Mouse (Mus musculus) adrenal gland, postnatal 25 days (tissue): ENCODE results near the gene Chpf. TPM values are rescaled to one million over a fixed set of nuclear protein-coding genes. Genes with fewer than 3 reads are reported as not detected.

Experiments
- DNase-seq: peaks from one replicate; pipeline ENCODE4 v3.0.0; 2021; ENCODE audit warnings: mixed read lengths
- total RNA-seq: library from RNA; stranded (reverse); gene quantifications from 2 replicates; pipeline ENCODE4 v1.2.3, GENCODE M21; 2021

Gene Chpf
- total RNA-seq, 1 experiment from 2014 or later: 50.1 TPM

GRCm38 (mm10) chr1:75458789-75459684 lies 20.1 kb downstream of the Chpf start:
- DNase-seq: no peak

DNA sequence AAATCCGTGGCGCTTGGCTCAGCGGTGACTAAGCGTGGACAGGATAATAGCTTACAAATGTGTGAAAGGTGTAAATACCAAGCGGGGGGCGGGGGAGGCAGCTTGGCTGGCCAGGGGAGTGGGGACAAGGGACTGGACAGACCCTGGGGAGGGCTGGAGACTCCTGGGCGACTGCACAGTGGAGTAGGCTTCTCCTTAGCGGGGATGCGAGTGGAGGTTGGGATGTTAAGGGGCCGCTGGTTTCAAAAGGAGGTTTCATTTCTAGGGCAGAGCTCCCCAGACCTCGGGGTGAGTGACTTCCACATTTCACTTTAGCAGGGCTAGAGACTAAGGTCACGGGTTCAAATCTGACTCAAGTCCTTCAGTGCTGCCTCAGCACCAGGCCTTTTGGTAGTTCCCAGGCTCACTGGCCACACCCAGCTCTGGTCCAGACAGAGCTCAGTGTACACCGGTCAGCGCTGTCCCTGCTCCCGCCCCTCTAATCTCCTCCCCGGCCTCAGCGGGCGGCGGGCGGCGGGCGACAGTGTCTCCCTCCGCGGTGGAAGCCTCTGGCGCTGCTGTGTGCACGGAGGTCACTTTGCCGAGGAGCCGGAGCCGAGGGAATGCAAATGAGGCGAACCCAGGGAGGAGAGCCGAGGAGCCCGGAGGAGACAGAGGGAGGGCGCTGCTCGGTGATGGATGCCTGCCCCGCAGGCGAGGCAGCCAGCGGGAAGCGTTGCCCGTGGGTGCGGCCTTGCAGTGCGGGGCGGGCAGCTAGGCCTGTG lies 20.9 kb downstream of the Chpf start:
- peak; percentile 52 for DNase-seq

DNA sequence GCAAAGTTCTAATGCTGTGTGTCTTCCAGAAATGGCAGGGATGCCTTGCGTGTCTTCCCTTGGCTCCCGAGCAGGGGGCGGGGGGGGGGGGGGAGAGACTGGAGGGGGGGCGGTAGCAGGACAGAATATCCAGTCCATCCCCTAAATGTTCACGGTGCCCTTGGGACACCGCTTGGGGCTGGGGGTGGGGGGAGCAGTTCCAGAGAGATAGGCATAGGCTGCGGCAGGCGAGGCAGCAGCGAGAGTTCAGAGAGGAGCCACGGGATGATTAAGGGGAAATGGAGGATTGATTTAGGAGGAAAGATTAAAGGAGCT lies 21.4 kb downstream of the Chpf start:
- DNase-seq: no peak

GRCm38 (mm10) chr1:75456746-75457564 lies 22.2 kb downstream of the Chpf start:
- no peak for DNase-seq

DNA sequence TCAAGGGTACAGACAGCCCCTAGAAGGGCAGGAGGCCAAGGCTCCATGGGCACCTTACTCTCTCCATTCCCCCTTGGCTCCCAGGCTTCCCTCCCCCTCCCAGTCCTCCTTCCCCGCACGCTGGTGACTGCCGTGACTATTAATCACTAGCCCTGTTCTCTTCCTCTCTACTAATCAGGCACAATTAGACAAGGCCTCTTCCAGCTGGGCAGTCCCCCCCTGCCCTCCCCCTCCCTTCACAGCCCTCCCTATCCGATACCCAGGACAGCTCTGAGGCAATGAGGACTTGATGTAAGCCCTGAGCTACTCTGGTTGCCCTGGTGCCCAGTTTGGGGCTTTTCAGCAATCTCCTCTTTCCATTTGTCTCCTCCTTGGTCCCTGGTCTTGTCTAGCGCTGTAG lies 23.2 kb downstream of the Chpf start:
- DNase-seq: no peak

- DNase-seq: no peak
Observed at GRCm38 (mm10) chr1:75455433-75455832, 23.7 kb downstream of the Chpf start.

DNA sequence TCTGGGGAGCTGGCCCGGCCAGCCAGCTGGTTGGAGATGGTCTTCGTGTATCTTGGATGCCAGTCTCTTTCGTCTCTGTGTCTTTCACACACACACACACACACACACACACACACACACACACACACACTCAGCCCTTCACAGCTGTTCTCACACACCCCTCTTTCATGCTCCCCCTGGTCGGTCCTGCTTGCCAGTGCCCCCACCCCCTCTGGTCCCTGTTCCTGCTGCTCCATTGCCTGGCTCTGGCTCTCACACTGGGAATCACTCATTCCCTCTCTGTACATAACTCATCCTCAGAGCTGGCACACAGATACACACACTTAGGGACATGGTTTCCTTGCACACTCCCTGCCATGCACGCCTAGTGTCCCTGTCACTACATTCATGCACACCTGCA lies 27.2 kb downstream of the Chpf start:
- DNase-seq: no peak

DNA sequence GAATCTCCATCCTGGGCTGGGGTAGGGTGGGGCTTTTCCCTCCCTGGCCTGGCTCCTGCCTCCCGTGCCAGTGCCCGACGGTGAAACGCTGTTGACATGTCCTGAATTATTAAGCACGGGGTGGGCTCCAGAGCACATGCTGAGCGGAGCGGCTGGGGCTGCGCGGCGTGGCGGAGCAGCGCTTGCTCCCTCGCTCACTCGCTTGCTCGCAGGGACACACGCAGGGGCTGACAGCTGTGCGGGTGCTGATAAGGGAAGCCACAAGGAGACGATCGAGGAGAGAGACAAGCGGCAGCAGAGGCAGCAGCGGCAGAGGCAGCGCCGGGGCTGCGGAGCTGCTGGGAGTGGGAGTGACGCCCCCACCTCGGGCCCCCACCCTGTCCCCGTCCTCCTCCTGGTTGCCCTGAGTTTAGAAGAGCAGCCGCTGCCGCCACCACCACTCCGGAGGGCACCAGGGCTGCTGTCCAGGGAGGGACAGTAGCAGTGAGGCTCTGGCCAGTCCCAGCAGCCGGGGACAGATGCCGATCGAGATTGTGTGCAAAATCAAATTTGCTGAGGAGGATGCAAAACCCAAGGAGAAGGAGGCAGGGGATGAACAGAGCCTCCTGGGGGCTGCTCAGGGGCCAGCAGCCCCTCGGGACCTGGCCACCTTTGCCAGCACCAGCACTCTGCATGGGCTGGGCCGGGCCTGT lies 28.6 kb downstream of the Chpf start, which contains the start of gene Asic4:
Gene Asic4, plus strand, starts transcription at position 123 of the 692 bp plus-strand sequence.
- DNase-seq: no peak

DNA sequence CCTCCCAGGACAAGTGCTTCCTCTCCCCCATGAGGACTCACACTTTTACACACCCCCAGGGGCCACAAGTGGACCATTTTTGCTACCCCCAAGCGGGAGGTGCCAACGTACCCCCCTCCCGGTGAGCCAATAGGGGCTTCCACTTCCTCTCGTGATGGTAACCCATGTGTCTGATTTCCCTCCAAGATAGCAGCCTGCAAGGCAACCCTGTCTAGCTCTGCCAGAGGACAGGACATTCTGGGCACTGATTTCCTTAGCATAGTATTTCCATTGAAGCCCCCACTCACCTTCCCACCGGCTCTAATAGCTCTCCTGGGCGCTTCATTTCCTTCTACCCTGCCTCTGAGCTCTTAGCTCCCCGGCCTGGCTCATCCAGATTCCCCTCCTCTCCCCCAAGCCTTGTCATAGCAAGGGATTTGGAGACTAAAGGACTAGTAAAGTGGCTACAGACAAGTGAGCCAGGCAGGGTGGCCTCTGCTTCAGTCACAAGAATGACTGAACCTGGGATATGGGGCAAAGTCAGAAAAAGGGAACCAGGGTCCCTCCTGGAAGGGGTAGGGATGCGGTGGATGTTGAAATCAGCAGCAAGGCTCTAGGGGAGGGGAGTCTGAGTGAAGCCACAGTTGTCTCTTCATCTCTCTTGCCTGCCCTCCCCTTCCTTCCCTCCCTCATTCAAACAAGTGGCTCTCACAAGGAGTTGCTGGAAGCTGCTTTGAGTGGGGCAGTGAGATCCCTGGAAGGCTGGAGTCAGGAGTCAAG lies 29.6 kb downstream of the Chpf start:
- DNase-seq: no peak

- DNase-seq: no peak
Observed at GRCm38 (mm10) chr1:75448937-75449336, 30.2 kb downstream of the Chpf start.

GRCm38 (mm10) chr1:75448052-75448431 lies 31.1 kb downstream of the Chpf start:
- DNase-seq: no peak

DNA sequence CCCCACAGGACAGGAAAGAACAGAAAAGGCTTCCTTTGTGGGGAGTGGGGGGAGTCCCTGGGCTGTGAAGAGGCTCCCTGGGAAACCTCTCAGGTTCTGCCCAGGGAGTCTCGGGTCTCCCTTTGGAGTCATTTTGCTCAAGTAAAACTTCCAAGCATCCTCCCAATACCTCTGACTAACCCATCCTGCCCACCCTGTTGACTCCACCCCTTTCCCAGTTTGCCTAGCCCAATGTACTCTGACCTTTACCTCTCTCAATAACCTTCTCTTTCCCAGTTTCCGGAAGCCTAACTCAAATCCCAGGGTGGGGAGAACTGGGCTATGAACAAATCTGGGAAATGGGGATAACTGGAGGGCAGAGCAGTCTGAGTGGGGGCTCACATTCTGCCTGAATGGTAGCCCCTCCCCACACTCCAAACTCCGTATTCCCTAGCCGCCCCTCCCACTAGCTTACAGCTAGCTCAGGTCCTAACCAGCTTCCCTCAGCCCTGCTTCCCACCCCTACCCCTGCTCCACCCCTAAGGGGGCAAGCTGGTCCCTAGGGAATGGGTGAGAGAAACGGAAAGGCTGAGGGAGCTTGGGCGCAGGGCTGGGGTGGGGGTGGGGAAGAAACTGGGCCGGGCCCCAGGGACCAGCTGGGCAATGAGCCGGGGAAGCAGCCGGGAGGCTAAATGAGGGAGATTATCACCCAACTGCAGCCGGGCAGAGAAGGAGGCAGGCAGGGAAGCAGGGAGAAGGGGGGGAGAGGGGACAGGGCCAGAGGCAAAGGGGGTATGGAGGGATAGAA lies 31.6 kb downstream of the Chpf start:
- no peak for DNase-seq

GRCm38 (mm10) chr1:75446656-75447055 lies 32.5 kb downstream of the Chpf start:
- no peak for DNase-seq

- DNase-seq: peak; percentile 75
Observed at GRCm38 (mm10) chr1:75445751-75446611, 33.1 kb downstream of the Chpf start.

GRCm38 (mm10) chr1:75445141-75445701 lies 33.9 kb downstream of the Chpf start:
- DNase-seq: no peak

GRCm38 (mm10) chr1:75444208-75444607 lies 34.9 kb downstream of the Chpf start:
- DNase-seq: no peak

DNA sequence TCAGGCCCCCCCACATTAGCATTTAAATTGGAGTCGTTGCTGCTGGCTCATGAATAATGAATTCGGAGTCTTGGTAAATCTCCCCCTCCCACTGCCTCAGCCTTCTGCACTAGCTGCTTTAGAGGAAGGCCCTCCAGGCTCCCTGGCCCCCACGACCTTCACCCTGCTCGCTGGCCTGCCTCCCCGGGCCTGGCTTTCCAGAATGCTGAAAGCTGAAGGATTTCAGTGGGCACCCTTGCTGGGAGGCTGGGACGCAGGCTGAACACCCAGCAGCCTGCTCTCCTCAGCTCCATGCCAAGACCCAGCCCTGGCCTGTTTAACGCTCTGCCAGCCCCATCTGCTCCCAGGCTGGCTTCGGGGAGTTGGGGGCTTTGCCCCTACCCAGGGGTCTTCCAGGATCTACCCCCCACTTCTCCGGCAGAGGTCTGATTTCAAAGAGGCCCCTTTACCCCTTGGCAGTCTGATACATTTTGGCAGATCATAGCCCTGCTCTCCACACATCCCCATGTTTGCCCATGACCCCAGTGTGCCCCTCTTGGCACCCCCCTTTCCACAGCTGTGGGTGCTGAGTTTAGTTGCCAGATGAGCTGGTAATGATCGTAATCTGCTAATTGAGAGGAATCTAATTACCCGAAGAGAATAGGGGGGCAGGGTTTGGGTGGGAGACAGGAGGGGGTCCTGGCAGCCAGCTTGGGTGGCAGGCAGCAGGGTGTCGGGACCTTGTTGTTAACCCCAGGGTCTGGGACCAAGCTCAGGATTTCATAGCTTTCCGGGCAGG lies 35.7 kb downstream of the Chpf start:
- DNase-seq: no peak

GRCm38 (mm10) chr1:75442811-75443210 lies 36.3 kb downstream of the Chpf start:
- no peak for DNase-seq
